Mouse (Mus musculus): ENCODE data around the gene Cpm.
"Not testable (repeated sequence)": the region's sequence is repeated elsewhere in the genome, so short reads cannot be mapped to it uniquely, and the experiment has no call there.

The Cpm gene

DNA sequence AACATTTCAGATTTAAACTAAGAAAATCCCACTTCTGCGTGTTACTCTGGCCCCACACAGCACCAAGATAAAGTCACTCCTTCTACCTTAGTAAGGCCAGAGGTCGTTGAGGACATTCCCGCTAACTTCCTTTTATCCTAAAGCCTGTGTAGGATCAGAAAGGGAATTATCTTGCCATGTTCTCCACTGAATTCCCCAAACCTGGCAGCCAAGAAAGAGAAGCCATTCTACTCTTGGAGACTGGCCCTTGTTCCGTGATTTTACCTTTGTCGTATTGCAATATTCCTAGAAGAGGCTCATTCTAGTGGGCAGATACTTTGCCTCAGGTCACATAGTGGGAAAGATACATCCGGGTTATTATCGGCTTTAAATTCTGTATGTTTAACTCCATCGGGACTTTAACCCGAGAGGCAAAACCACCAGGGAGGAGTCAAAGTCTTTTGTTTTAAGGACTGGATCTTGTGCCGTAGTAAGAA is 21.5 kb upstream of the Cpm start:
- no peak for DNase-seq

DNA sequence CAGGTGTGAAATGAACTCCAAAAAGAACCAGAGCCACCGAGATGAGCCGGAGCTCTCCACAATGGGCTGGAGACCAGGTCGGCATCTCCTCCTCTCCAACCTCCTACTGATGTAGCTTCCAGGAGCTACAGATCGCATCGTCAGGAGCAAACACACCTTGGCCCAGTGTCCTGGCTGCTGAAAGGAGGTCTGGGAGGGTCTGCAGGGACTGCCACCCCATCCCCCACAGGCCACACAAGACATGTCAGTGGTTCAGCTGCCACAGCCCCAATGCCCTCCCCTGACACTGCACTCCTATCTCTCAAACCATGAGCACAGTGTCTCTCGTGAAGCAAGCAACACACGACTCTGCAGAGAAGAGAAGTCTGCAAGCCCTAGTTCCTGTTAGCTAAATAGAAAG is 20.8 kb upstream of the Cpm start:
- DNase-seq: no peak

DNA sequence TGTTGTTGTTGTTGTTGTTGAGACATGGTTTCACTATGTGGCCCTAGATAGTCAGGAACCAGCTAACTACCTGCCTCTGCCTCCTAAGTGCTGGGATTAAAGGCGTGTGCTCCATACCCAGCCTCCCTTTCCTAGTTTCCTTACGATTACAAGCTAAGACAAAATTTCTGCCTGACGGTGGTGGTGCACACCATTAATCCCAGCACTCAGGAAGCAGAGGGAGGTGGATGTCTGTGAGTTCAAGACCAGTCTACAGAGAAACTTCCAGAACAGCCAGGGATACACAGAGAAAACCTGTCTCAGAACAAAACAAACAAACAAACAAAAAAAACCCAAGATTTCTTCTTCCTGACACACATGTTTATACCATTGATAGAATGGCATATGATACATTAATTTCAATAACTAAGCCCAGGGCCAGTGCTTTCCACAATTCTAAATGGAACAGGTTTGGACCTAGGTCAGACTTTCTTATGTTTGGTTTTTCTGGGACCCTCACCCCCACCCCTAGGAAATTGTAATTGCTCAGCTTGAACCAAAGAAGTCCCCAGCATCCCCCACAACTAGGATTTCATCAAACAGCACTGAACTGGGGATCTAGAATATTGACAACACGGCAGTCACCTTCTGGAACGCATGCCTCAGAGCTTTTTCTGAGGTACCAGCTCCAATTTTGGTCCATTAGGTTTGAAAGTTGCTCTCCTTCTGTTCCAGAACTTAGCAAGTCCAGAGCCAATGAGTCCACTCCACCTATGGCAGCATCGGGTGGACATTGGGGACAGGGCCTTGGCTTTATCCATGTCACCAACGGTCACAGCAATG is 20.1 kb upstream of the Cpm start:
- no peak for DNase-seq

DNA sequence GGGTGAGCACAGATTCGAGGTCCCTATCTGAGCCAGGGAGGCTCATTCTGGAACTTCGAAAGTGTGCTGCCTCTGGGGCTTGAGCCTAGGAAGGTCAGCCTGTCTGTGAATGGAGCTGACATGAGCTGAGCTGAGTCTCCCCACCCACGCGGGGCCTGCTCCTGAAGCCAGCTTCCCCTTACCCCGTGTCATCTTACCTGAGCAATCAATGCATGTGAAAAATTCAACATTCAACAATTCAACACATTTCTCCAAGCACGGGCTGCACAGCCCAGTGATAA is 19.6 kb upstream of the Cpm start:
- DNase-seq: no peak

DNA sequence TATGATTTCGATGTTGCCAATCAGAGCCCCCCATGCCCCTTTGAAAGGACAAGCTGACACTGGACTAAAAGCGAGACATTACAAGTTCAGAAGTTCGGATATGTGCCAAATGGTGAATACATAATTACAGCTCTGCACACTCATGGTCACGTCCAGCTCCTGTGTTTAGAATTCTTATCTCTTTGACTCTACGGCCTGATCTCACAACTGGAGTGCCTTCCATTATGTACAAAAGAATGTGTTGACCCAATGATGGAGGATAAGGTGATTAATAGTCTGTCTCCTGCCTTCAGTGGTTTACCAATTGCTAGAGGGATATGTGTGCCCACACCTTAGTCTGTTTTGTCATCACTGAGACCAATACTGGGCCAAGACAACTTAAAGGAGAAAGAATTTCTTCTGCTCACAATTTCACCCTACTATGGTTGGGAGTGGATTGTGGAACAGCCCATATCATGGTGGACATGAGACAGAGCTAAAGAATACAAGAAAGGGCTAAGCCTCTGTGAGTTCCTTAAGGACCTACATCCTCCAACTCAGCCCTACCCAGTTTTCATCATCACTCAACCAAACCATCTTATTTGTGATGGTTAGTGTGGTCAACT is 19.0 kb upstream of the Cpm start:
- DNase-seq: no peak

DNA sequence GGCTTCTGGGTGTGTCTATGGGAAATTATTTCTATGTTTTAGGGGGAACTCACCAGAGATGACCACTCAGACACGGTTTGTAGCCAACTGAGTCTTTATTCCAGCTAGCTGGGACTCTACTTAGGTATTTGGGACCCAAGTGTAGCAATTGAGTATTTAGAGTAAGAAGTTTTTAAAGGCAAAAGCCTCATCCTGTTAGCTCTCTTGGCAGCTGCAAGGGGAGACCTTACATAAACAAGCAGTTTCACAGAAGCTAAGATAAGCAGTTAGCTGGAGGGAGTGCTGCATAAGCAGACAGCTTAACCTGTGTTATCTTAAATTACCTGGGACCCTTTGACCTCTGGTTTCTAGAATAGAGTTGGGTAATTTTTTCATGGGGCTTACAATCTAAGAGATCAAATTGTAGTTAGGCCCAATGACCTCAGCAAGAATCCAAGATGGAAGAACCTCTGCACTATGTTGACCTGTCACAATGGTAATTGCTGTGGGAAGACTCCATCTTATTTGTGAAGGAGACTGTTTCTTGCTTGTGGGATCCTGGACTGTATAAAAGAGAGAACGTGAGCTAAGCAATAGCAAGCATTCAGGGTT is 18.4 kb upstream of the Cpm start:
- DNase-seq: no peak

DNA sequence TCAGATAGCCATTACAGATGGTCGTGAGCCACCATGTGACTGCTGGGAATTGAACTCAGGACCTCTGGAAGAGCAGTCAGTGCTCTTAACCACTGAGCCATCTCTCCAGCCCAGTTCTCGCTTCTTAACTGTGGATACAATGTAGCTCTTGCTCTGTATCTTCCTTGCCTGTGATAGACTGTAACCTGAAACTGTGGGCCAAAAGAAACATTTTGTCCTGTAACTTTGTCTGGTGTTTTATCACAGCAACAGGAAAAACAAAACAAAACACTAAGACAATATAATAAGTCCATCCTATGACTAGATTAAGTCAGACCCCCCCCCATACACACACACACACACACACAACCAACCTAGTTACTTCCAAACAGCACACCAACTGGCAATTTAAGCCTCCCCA is 17.8 kb upstream of the Cpm start:
- no peak for DNase-seq

DNA sequence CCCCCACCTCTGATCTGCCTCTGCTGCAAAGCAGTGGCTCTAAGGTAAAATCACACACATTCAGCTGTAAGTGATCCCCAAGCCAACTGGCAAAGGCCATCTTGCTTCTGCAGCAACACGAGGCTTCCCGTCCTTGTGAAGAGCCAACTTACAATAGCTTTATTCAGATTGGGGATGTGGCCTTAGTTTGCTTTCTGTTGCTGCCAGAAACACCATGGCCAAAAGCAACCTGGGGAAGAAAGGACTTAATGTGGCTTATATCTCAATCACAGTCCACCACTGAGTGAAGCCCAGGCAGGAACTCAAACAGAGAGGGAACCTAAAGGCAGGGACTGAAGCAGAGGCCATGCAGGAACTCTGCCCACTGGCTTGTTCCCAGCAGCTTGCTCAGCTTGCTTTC is 17.3 kb upstream of the Cpm start:
- DNase-seq: no peak

DNA sequence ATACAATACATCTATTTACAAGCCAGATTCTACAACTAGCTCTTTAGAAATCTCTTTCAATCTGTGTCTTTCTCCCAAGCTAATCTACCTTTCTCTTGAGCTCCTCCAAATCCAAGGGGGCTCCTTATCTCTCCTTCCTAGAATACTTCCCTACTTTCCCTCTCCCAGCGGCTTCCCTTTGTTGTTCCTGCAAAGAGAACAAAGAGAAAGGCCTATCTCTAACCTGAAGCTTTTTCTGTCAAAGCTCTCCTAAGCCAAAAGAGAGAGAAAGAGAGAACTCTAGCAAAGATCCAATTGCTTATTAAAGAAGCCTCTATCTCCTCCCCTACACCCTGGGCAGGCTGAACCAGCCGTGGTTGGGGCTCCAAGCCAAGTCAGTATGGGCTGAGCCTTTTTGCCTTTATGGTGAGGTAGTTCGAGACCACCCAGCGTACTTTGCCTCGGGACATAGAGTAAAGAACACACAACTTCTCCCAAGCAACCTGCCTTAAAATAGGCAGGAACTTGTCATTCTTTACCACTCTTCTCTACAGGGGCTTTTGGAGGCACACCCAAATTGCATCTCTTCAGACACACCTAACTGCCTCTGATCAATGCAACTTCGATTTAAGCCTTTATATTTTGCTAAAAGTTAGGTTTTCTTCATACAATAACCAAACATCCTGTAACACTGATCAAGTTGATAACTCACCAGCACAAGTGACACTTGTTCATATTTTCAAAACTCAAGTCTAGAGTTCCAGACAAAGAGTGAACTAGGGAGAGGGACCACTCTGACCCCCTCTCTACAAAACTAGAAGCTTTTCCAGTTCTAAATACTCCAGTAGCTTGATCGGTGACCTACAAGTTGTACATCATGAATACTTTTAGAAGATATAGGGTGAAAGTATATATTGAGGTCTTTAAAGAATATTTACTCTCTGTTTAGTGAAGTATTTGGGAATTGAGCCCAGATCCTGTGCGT is 16.4 kb upstream of the Cpm start:
- DNase-seq: no peak

DNA sequence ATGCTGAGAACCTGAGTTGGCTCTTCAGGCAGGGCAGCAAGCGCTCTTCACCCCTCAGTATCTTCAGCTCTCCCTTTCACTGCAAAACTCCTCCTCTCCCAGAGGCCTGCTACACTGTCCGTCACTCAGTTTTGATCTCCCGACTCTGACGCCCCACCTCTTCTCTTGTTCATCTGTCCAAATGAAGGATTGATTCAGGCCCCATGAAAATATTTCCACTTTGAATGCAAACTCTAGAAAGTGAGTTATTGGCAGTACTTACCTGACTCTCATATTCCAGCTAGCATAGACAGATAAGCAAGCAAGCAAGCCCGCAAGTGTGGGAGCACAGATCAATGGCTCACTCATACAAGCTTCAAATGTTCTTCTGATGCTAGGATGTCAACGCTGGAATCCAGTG is 15.3 kb upstream of the Cpm start:
- no peak for DNase-seq

DNA sequence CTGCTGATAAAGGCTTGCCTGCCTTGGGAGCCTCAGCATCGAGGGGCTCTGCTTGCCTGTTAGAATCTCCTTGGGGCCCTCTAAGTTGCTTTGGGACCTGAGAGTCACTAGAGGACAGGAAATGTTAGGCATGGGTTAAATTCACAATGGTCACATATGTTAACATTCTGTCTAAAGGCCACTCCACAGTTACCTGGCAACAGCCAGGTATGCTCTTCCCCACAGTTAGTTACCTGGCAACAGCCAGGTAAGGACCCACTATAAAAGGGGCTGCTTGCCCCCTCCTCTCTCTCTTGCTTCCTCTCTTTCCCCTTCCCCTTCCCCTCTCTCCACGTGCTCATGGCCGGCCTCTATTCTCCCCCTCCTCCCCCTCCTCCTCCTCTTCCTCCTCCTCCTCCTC is 14.9 kb upstream of the Cpm start:
- no peak for DNase-seq

DNA sequence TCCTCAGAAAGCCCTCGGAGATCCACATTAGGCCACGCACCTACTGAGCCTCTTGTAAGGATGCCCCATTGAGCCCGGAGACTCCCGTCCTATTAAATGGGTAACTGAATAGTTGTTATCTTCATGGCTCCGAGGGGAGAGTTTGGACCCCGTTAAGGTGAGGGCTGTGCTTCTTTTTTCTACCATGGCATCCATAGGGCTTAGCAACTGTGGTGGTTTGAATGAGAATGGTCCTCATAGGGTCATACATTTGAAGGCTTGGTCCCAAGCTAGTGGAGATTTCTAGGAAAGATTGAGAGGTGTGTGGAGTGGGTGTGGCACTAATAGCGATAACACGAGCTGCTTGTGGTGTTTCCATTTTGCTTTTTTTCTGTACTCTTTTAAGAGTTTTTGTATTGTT is 14.1 kb upstream of the Cpm start:
- DNase-seq: no peak

DNA sequence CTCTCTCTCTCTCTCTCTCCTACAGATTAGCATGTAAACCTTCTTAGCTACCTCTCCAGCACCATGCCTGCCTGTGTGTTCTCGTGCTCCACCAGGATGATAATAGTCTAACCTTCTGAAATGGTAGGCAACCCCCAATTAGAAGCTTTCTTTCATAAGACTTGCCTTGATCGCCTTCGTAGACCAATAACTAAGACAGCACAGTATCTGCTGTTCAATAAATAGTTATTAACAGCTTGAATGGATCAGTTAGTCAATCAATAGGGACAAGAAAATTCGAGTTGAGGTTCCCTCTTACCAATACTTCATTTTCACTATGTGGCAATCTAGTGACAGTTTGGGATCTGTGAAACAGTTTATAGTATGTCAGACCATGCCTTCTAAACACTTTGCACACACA is 13.6 kb upstream of the Cpm start:
- DNase-seq: no peak

DNA sequence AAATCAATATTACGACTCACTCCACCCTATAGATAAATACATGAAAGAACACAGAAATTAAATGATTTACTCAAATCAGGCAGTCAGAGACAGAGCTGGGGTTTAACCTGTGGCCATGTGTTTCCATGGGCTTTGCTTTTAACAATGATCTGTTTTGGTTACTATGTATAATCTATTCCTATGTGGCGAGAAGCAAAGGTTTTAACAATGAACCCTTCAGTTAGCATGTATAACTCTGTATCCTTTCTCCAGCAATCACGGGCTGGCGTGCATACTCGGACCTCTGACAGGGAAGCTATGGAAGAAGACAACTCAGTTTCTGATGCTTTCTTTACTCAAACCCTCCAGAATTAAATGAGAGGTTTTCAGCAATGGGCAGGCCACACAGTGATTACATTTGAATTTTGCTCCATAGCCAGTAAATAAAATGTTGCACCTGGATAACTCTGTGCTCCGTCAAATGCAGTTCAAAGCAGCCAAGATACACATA is 13.1 kb upstream of the Cpm start:
- DNase-seq: no peak

DNA sequence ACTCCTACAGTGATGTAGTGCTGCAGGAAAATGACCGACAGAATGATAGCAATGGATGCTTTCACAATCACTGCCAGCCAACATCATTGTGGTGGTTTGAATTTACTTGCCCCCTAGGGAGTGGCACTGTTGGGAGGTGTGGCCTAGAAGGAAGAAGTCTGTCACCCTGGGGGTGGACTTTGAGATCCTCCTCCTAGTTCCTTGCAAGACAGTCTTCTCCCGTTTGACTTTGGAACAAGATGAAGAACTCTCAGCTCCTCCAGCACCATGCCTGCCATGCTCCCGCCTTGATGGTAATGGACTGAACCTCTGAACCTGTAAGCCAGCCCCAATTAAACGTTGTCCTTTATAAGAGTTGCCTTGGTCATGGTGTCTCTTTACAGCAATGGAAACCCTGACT is 12.5 kb upstream of the Cpm start:
- not testable (repeated sequence) for DNase-seq

DNA sequence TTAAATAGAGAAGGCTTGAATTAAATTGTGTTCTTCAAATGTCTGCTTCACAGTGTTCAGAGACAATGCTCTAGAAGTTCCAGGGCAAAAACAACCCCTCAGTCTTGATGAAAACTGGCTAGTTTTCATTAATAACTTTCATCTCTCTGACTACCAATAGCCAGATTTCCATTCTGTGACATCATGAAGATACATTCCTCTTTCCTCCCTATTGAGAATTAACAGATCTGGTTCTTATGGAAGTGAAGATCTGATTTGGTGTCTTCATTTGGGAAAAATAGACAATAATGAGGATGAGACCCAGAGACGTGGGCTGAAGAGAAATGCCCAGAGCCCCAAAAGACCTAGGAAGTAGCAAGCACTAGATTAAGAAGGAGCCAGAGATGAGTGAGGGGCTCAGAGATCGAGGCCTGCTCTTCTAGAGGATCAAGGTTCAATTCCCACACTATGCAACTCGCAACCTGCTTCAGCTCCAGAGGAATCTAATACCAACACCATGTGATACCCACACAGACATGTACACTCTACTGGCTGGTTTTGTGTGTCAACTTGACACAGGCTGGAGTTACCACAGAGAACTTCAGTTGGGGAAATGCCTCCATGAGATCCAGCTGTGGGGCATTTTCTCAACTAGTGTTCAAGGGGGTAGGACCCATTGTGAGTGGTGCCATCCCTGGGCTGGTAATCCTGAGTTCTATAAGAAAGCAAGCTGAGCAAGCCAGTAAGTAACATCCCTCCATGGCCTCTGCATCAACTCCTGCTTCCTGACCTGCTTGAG is 11.5 kb upstream of the Cpm start:
- no peak for DNase-seq

DNA sequence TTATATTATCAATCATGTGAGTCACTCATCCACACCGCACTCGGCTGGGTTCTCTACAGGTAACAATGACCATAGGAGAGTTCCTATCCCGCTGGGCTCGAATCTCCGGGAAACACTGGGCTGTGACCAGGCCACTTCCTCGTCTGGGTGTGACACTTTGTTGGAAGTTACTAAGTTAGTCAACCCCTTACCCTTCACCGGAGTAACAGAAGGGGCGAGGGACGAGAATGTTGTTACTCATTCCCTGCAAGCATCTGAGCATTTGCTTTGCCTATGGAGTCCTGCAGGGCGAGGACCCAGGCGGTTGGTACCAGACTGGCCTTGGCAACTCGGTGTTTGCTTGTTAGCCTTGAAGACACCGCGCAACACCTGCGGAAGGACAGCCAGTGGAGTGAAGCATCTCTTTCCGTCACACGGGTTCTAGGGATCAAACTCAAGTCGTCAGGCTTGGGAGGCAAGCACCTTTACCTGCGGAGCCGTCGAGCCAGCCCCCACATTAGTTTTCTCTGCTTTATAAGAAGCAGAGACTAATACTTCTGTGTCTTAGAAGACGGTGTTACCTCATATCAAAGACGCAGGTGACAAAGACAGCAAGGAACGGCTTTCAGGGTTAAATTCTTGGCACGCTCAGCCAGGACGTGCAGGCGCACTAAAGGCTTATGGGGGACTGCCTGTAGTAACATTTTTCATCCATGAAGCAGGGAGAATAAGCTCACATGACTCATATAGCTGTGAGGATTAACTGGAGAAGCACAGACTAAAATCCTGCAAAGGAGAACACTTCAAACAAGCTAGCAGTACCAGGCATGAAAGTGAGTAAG is 10.0 kb upstream of the Cpm start:
- DNase-seq: no peak

DNA sequence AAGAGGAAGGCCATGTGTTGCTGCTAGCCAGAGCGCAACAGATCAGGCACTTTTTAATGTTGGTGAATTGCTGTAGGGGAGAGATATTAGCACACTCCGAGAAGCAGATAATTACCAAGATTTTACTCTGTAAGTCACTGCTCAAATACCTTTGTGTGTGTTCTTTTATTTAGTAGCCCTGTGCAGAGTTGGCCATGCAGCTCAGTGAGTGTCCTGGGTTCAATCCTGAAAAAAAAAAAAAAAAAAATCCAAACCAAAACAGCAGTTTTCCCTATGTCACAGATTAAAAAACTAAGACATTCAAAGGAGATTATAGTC is 9.5 kb upstream of the Cpm start:
- DNase-seq: no peak

DNA sequence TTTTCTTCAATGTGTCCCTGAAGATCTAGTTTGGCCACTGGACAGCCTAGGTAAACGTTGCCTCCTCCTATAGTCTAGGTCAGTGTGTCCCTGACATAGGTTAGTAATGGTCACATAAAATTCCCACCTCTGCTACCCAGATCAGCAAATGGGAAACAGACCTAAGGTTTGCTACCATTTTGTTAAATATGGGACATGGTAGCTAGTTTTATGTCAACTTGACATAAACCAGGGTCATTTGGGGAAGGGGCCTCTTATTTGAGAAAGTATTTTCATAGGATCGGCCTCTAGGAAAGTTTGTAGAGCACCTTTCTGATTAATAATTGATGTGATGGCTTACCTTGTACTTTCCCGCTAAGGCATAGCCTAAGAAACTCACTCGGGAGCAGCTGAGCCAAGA is 8.8 kb upstream of the Cpm start:
- DNase-seq: no peak

DNA sequence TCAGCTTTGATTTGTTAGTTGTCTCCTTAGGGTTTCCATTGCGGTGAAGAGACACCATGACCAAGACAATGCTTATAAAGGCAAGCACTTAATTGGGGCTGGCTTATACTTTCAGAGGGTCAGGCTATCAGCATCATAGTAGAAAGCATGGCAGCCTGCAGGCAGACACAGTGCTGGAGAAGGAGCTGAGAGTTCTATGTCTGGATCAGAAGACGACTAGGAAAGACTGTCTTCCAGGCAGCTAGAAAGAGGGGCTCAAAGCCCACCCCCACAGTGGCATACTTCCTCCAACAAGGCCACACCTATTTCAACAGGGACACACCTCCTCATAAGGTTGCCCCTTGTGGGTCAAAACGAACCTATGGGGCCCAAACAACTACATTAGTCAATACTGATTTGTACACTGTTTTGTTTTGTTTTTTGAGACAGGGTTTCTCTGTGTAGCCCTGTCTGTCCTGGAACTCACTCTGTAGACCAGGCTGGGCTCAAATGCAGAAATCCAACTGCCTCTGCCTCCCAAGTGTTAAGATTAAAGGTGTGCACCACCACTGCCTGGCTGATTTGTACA is 8.3 kb upstream of the Cpm start:
- DNase-seq: no peak
